Mouse (Mus musculus) frontal cortex, postnatal 25 days (tissue): ENCODE data around the gene Rcc1l.

Experiments used
- DNase-seq, 2 experiments: peaks; one replicate each; pipeline ENCODE4 v3.0.0; 2022; ENCODE audit warnings: low spot score in 2 of 2

Gene Rcc1l

DNA sequence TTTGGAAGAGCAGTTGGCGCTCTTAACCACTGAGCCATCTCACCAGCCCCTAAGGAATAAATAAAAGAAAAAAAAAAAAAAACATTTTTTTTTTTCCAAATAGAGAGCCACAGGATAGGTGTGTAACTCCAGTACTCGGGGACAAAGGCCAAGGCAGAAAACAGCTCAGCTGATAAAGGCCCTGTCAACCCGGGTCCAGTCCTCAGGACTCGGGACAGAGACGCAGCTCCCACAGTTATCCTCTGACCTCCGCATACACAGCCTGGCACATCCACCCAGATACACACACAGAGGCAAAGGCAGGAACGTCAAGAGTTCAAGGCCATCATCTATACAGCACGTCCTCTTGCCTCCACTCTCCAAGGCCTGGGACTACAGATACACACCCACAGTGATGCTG, 6.4 kb downstream of the Rcc1l start:
- DNase-seq, result no peak

DNA sequence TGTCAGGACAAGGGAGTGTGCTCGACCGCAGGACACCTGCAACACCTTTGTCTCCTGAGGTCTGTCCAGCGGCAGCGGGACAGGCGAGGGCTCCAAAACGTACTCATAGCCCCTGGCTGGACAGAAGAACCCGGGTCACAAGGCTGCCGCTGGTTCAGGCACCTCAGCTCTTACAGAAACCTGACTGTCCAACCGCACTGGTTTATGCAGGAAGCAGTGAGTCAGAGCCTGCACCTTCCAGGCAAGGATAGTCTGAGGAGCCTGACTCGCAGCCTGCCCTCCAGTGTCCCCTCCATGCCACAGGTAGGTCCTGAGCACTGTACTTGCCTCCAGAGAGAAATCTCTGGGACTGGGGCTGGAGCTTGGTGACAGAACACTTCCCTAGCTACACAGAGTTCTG, 7.3 kb downstream of the Rcc1l start:
- no peak for DNase-seq

DNA sequence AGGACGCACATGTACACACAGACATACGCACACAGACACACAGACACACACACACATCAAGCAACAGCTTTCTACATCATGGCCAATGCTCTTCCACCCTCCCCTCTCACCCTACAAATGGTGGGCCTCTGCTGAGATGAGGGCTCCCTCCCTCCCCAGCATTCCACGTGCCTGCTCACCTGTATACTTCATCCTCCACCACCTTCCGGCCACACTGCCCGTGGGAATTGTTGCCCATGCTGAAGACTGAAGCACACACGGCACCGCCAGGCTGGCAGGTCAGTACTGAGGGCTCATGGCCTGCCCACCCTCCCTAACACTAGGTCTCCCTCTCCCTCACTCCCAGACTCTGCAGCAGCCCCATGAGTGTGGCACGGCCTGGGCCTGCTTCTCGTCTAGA, 8.5 kb downstream of the Rcc1l start:
- DNase-seq, result no peak

DNA sequence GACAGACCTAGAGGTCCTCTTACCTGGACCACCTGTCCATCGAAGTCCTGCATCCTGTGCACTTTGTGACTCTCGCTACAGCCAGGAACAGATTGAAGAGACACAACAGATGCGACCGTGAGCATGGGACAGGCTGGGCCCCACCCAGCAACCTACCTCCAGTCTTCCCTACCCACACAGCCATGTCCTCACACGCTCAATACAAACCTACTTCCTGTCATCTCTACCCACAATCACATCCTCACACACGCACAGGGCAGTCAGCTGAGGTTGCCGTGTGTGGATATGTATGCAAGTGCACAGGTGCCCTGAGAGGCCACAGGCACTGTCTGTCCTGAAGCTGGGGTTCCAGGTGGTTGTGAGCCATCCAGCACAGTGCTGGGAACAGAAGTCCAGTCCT, 9.9 kb downstream of the Rcc1l start:
- no peak for DNase-seq

DNA sequence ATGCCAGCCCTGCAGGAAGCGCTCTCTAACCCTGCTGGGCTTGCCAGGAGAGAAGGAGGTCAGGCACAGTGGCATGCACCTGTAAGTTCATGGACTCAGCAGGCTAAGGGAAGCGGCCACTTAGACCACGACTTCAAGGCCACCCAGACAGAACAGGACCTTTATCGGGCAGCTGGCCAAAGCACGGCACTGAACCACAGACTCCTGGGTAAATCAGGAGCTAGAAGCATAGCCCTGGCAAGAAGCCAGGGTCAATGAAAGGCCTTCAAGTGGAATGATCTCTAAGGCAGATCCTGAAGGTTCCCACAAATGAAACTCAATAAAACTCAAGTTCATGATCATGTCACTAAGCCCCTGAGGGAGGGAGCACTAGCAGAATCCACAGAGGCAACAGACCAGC, 11.9 kb downstream of the Rcc1l start:
- DNase-seq, result no peak

DNA sequence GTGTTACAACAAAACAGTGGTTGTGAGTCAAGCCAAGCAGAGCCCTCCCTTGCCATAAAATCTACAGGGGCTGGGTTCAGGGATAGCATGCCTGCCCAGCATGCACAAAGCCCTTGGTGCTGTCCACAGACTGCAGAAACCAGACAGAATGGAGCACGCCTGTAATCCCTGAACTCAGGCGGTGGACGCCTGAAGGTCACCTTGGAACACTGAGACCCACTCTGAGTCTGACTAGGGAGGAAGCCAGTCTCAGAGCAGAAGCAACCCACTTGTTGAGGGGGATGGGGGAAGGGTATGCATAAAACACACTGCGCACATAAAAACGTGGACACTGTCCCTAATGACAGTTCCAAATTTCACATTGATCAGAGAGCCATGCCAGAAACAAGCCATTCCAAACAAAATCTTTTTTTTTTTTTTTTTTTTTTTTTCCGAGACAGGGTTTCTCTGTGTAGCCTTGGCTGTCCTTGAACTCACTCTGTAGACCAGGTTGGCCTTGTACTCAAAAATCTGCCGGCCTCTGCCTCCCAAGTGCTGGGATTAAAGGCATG, 20.6 kb downstream of the Rcc1l start:
- no peak for DNase-seq

DNA sequence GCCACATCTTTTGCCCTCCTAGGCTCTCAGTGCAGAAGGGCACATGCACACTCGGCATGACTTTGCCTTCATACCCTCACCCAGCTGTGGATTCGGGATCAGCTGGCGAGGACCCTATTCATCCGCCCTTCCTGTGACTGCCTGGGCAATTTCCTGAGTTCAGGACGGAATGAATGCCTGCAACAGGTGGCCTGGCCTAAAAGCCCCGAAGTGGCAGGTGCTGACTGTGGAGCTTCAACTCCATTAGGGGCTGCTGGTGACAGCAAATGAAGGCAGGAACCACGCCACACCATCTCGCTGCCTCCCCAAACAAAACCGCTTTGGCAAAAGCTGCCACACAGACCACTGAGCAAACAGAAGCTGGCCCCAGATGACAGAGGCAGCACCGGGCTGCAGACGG, 24.7 kb downstream of the Rcc1l start:
- no peak for DNase-seq

DNA sequence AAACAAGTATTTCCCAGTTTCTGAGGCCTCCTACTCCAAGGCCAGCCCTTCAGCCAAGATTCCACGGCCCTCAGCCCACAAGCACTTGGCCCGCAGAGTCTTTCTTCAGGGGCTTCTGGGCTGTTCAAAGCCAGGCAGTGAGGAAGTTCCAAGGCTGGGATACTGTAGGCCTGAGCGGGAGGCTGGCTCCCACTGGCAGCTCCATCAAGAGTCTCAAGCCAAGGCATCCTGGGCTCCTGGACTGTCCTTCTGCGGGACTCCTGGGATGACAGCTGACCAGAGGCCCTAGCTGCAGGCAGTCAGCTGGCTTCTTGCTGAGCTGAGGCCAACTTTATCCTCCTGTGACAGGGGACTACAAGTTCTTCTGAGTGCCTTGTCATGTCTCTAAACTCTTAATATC, 28.4 kb downstream of the Rcc1l start:
- DNase-seq, result no peak

DNA sequence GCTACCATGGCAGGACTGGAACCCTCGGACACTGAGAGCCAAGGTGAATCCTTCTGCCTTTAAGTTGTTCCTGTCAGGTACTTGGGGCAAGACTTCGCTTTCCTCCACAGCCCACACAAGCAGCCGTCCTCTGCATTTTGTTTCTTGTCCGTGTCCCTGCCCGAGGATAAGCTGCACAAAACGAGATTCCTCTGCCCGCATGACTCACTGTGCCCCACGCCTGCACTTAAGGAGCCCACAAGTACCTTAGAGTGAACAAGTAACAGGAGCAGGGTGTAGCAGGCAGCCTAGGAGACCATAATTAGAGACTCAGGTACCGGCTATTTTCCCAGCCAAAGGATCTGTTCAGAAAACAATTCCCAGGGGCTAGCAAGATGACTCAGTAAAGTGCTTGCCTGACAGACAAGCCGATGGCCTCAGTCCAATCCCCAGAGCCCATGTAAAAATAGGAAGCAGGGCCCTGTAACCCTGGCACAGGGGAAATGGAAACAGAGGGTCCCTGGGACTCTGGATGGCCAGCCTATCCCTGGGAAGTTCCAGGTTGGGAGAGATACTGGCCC, 29.3 kb downstream of the Rcc1l start:
- DNase-seq, result no peak

DNA sequence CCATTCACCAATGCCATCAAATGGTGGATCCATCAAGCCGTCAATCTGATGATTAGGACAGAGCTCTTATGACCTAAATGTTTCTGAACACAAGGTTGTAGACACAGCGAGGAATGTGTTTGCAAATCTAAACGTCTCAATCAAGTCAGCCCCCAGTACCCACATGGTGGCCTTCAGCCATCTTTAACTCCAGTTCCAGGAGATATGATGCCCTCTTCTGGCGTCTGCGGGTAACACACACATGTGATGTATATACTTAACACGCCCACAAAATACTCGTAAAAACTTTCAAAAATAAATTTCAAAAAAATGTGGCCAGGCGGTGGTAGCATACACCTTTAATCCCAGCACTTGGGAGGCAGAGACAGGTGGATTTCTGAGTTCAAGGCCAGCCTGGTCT, 31.6 kb downstream of the Rcc1l start:
- no peak for DNase-seq

DNA sequence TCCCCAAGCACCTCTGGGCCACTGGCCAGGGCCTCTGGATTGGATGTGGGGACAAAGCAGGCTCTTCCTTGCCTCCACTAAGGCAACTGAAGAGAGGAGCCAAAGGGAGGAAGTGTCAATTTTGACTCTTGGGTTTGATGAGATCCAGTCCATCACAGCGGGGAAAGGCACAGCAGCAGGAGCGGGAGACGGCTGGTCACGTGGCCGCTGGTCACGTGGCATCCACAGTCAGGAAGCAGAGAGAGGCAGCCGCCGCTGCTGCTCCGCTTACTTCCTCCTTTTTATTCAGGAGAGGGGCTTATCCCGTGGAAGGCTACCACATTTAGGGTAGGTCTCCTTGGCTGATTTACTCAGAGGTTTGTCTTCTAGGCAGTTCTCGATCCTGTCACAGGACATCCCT, 34.2 kb downstream of the Rcc1l start:
- DNase-seq, result no peak

DNA sequence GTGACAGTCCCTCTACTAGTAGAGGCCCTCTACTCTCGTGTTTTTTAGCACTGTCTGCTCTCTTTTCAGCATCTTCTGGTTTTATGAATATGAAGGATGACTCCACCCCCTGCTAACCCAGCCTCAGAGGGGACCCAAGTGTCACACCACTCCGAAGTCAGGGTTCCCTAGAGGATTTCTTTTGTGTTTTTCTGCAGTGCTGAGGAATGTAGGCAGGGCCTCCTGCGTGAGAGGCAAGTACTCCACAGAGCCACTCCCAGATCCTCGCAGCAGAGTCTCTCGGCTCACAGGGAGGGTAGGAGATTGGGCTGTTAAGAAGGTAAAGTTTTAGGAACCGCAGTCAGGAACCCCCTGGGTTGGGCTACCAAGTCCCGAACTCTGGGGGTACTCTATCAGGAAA, 35.3 kb downstream of the Rcc1l start:
- no peak for DNase-seq

DNA sequence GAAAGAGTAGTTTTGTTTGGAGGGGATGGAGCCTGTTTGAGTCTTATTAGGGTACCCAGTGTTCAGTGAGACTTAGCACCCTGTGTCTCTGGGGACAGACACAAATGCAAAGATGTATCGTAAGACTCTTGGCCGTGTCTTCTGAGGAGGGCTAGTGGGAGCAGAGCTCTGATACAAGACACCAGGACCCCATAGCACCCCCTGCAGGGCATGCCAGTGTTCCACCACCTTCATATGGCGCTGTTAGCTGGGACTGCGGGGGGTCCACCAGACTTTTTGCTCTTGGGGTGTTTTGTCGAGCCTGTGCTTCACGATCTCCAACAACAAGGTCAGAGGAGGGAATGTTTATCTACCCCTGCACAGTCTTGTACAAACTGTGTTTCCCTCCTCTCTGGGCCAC, 37.1 kb downstream of the Rcc1l start:
- no peak for DNase-seq

DNA sequence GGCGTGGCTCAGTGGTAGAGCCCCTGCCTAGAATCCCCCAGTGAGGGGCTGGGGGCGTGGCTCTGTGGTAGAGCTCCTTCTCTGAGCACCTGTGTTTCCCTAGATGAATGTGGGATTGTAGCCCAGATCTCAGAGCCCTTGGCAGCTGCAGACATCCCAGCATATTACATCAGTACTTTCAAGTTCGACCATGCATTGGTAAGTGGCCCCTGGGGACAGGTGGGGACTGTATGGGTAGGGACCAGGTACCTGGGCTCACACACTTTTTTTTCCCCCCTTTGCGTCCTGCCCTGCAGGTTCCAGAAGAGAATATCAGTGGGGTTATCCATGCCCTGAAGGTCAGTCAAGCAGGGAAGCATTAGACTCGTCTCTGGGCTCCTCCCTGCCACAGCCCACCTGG, 38.6 kb downstream of the Rcc1l start:
- no peak for DNase-seq

DNA sequence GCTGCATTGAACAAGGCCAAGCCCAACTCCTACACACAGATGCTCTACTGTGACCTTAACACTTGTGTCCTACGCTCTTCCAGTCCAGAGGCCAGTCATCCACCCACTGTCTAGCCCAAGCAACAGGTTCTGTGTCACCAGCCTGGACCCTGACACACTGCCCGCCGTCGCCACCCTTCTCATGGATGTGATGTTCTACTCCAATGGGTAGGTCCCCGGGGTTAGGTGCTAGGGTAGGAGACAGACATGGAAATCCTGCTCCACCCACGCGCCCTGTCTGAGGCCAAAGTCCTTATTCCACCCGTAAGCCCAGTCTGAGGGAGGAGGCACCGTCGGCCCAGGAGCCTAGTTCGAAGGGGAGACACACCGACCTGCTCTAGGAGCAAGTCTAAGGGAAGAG, 40.6 kb downstream of the Rcc1l start:
- DNase-seq, result no peak

DNA sequence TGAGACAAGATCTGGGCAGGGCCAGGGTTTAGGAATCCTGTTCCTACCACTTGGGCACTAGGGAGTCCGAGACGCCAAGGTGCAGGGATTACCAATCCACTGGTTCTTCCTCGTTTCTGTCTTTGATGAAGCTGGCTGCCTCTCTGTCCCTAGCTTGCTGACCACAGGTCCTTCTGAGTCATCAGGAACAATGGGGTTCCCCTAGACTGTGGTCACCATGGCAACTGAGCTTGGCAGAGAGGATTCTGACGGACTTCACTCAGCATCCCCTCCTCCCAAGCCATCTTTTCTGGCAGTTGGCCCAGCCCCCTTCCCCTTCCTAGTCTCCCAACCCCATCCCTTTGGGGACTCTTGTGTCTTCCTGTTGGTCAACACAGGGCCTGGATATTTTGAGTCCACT, 45.0 kb downstream of the Rcc1l start:
- no peak for DNase-seq

DNA sequence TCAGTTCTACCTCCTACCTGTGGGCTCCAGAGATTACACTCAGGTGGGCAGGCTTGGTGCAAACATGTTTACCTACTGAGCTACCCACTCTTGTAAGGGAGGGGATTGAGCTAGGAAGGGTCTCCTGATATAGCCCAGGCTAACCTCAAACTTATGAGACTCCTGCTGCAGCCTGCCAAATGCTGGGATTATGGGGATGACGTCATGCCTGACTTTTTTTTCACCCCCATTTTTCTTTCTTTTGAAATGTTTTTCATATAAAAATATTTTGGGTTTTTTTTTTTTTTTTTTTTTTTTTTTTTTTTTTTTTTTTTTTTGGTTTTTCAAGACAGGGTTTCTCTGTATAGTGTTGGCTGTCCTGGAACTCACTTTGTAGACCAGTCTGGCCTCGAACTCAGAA, 50.3 kb downstream of the Rcc1l start:
- no peak for DNase-seq

DNA sequence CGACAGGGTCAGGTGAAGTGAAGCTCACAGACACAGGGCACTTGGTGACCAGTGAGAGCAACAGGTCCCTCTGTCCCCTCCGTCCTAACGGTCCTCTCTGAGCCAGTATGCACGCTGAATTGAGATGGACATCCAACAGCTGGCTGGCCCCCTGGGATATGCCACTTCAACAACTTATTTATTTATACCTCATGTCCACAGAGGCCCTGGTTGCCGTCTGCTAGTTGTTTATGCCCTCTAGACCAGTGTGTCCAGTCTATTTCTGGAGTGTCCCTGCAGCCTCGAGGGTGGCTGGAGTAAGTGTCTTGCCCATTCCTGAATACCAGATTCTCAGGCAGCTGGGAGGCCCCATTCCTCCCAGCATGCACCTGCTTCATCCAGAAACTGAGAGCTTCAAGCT, 52.7 kb downstream of the Rcc1l start:
- no peak for DNase-seq

DNA sequence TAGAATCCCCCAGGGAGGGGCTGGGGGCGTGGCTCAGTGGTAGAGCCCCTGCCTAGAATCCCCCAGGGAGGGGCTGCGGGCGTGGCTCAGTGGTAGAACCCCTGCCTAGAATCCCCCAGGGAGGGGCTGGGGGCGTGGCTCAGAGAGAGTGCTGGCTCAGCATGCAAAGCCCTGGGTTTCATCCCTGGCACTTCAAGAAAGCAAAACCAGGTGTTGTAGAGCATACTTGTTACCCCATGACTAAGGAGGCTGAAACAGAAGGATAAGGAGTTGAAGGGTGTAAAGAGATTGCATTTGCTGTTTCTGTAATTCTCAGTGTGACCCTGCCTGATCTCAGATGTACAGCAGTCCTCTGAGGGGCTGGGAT, 54.7 kb downstream of the Rcc1l start:
- no peak for DNase-seq

DNA sequence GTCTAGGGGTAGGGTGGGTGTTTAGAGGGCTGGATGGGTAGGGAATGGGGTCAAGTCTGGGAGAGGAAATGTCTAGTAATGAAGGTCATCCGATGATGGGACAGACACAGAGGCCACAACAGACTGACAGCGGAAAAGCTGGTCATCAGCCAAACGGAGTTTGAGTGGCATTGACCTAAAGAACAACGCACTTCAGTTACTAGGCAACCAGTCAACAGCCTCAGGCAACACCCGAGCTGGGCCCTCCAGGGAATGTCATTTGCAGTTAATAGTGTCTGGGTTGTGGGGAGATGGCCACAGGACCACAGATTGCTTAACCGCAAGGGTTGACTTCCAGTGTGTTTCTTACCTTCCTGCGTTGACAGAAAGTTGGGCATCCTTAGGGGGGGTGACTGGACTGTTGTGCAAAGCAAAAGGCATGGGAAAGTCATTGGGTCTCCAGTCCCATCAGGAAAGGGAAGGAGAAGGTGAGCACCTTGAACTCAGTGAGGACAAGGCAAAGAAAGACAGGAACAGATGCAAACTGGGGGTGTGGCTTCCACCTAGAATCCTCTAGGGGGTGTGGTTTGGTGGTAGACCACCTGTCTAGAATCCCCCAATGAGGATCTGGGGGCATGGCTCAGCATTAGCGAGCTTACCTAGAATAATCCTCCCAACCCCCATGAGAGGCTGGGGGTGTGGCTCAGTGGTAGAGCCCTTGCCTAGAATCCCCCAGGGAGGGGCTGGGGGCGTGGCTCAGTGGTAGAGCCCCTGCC, 55.3 kb downstream of the Rcc1l start:
- no peak for DNase-seq

DNA sequence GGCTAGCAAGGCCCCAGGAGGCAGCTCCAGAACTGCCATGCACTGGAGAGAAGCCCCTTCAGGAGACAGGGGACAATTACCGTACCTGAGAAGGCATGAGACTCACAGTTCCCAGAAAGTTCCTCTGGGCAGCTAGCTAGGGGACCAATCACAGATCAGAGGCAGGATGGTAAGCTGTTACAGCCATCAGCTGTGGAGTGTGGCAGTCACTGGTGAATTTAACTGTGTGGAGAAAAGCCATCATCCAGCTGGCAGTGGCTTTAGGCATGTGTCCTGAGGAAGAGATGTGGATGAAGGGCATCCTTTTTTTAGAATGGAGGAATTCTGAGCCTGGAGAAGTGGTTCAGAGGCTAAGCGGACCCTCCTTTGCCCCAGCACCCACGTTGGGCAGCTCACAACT, 56.4 kb downstream of the Rcc1l start:
- DNase-seq, result no peak

DNA sequence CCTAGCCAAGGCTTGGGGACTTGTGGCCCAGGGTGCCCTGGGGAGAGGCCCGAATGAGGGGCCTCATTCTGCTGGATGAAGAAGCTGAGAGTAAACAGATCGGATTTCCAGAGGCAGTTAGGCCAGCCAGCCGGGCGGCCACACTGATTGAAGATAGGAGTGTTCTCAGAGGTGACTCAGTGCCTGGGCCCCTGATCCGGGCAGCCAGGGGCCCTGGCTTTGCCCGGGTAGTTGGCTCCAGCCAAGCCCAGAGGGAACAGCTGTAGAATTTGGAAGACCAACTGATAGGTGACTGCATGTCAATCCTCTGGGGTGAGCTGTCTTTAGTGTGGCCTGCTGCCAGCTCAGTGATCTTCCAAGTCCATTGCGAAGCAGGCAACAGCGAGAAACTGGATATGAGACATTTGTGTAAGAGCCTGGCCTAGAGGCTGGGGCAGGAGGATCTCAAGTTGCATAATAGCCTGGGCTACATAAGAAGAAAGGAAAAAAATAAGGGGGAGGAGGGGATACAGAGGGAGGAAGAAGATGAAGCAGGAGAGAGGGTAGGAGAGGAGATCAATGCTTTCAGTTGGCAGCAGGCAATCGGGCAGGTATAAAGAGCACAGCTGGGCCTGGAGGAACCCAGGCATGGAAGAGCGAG, 57.0 kb downstream of the Rcc1l start:
- DNase-seq, result no peak

DNA sequence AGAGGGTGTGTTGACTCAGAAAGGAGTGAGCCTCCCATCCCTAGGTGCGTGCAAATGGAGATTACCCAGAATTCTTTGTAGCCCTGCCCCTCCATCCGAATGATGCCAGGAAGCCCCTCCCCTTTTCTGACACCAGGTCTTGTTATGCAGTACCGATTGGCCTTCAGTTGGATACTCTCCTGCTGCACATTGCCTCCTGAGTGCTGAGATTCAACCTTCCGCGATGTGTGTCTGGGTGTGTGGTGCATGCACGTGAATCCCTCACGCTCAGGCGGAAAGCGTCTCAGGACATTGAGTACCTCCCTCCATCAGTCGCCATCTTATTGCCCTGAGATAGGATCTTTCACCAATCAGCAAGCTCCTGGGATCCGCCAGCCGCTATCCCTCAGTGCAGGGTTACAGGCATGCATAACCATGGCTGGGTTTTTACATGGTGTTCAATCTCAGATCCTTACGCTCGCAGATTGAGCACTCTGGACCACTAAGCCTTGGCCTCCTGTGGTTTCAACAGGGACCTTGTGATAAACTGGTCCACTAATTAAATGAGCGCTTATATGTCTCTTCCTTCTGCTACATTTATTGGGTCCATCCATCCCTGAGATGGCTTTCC, 57.7 kb downstream of the Rcc1l start:
- DNase-seq, result no peak
